Mouse (Mus musculus) heart, adult 2 months (tissue): Measurements from ENCODE around the gene Clcc1. TPM values are rescaled to one million over a fixed set of nuclear protein-coding genes. Genes with fewer than 3 reads are reported as not detected.
A peak's percentile ranks its signal among the peaks of the same experiment; 100 is the strongest.
"Not testable (repeated sequence)": the region's sequence is repeated elsewhere in the genome, so short reads cannot be mapped to it uniquely, and the experiment has no call there.

Source experiments
- DNase-seq, 2 experiments: peaks; one replicate each; pipeline ENCODE4 v3.0.0; 2021
- H3K27ac ChIP-seq: fragments of 200-600 bp; 2 replicates; pipeline ENCODE4 v1.8.1; 2022
- H3K27me3 ChIP-seq: fragments of 200-500 bp; 2 replicates; pipeline ENCODE4 v1.6.1; 2012; ENCODE audit warnings: mild to moderate bottlenecking, low read length, inconsistent platforms, mixed read lengths; ENCODE audit not compliant: control insufficient read depth, insufficient read depth
- H3K36me3 ChIP-seq: fragments of 200-500 bp; 2 replicates; pipeline ENCODE4 v1.6.1; 2012; ENCODE audit warnings: low read length, inconsistent platforms; ENCODE audit not compliant: control insufficient read depth, insufficient read depth
- H3K4me1 ChIP-seq: fragments of 200-500 bp; 2 replicates; pipeline ENCODE4 v1.6.1; 2011; ENCODE audit warnings: low read length; ENCODE audit not compliant: control insufficient read depth, insufficient read depth
- H3K4me3 ChIP-seq: fragments of 200-600 bp; 2 replicates; pipeline ENCODE4 v1.8.1; 2022
- H3K79me2 ChIP-seq: fragments of 200-500 bp; replicated peaks from 2 replicates; pipeline ENCODE4 v1.6.1; 2012; ENCODE audit warnings: mild to moderate bottlenecking, inconsistent platforms, low read length, moderate library complexity, mixed read lengths; ENCODE audit not compliant: control insufficient read depth, insufficient read depth
- H3K9ac ChIP-seq: fragments of 200-500 bp; 2 replicates; pipeline ENCODE4 v1.6.1; 2012; ENCODE audit warnings: low read depth, mild to moderate bottlenecking, control low read depth, inconsistent platforms, low read length, mixed read lengths
- CTCF ChIP-seq: fragments of 200-600 bp; IDR thresholded peaks from 2 replicates; pipeline ENCODE4 v1.8.1; 2022; ENCODE audit warnings: antibody characterized with exemption, mild to moderate bottlenecking, moderate library complexity
- EP300 ChIP-seq: fragments of 200-500 bp; IDR thresholded peaks from 2 replicates; pipeline ENCODE4 v1.6.1; 2011; ENCODE audit warnings: low read depth, low read length, control low read depth; ENCODE audit not compliant: insufficient read depth
- POLR2A ChIP-seq: fragments of 200-500 bp; IDR thresholded peaks from 2 replicates; pipeline ENCODE4 v1.6.1; 2011; ENCODE audit warnings: mild to moderate bottlenecking, low read depth, low read length, control low read depth; ENCODE audit not compliant: insufficient read depth
- WGBS: fragments of 180-500 bp; shearing (Covaris S2); methylation state at CpG from one replicate; pipeline ENCODE4 v1.1.7; 2018; 5-methylcytosine and 5-hydroxymethylcytosine counted together
- intact Hi-C: fragments of 180-260 bp; cut with DNase I; formaldehyde crosslinking; loops from one replicate; pipeline ENCODE4 v1.15.1; 2025
- polyA plus RNA-seq: library from polyadenylated mRNA; depleted of rRNA; stranded (reverse); fragments of >200 nt; gene quantifications from 2 replicates; pipeline ENCODE4 v1.2.3, GENCODE M21; 2012
- total RNA-seq, 2 experiments: library from RNA; stranded (reverse); gene quantifications; 2 replicates each; pipeline ENCODE4 v1.2.3; 2021

Gene Clcc1
- total and polyA plus RNA-seq, 3 experiments = 34.0 to 52.0 (median 42.7) TPM

DNA sequence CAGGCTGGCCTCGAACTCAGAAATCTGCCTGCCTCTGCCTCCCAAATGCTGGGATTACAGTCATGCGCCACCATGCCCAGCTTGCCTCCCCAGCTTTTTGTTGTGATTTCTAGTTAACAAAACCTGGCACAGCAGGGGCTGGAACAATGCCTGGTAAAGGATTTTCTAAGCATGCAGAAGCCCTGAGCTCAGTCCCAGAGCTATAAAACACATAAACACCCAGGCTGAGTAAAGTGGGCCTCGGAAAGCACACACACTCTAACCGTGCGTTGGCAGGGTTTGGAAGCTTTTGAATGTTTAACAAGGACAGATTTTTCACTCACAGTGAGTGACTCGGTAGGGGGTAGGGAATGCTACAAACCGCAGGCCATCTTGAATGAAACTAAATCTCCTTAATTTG is 7.7 kb upstream of the Clcc1 start:
- H3K27ac ChIP-seq = no peak overlapping the region
- H3K27me3 ChIP-seq = no peaks in the 10 kb centered on the region
- TF ChIP-seq POLR2A (no peak), EP300 (no peak), CTCF (no peak)
- 77% methylated on average over 7 of the region's 7 CpGs for WGBS
- H3K36me3 ChIP-seq = no peaks in the 10 kb centered on the region
- intact Hi-C loops = no loop called here
- no peaks in the 10 kb centered on the region for H3K79me2 ChIP-seq
- H3K4me3 ChIP-seq = no peak overlapping the region
- no peak for DNase-seq
- no peaks in the 10 kb centered on the region for H3K4me1 ChIP-seq
- H3K9ac ChIP-seq = no peak overlapping the region

DNA sequence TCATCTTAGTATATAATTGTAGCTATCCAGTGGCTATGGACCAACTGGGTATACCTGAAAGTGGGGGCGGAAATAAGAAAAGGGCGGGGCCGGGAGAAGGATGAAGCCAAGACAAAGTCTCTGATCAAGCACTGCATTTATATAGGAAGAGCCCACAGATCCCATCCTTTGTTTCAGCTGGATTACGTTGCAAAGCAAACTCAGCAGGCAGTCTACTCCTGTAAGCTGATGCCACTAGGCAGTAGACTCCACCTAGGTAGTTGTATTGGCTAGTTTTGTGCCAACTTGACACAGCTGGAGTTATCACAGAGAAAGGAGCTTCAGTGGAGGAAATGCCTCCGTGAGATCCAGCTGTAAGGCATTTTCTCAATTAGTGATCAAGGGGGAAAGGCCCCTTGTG is 6.0 kb upstream of the Clcc1 start:
- WGBS = 51% methylated on average over 5 of the region's 5 CpGs
- intact Hi-C loops = not testable (repeated sequence)

DNA sequence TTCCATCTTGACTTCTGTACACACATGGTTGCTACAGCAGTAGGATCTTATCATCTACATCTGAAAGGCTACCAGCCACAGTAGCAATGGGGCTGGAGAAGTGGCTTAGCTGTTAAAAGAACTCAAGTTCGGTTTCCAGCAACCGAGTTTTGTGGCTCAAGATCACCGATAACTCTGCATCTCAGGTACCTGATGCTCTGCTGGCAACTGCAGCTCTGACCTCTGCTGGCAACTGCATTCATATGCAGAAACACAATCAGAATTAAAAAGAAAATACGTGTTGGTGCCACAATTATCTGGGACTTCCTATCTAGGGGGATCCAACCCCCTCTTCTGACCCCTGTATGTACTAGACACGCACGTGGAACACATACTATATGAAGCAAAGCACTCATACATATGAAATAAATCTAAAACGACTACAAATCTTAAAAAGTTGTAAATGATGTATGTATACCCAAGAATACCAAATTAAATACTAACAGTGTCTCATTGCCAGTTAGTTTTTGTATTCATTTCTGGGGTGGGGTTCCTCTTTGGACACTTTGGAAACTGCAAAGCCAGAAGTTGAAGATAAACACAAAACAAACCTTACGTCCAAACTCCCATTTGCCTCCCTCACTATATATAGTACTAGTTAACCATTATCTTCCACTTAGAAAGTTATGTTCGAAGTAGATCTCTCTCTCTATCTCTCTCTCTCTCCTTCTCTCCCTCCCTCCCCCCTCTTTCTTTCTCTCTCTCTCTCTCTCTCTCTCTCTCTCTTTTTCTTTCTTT is 659 bp upstream of the Clcc1 start:
- H3K27ac ChIP-seq = peak overlapping the region; percentile 67

More for the DNA sequence above, 6.0 kb upstream of the Clcc1 start:
- H3K9ac ChIP-seq, H3K27ac ChIP-seq, DNase-seq, H3K36me3 ChIP-seq, H3K4me3 ChIP-seq, H3K79me2 ChIP-seq, H3K27me3 ChIP-seq, H3K4me1 ChIP-seq: not testable (repeated sequence)

DNA sequence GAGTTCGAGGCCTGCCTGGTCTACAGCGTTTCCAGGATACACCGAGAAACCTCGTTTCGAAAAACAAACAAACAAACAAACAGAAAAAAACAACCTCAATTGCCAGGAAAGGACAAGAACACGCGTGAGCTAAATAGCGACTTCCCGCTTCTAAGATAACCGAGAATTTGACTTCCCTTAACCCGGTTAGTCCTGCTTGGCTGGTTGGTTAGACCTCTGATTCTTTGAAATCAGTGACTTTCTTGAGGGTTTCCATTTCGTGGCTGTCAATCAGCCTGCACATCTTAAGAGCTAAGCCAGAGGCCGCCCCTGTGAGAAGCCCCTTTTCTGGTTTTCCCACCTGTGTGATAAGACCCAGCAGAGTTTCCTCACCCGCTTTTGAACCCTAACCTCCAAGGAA is 853 bp downstream of the Clcc1 start:
- DNase-seq = no peak
- Histone ChIP-seq H3K36me3 (no peaks in the 10 kb centered on the region), H3K4me1 (peaks cover 2% of the 10 kb centered on the region; the same call in 1 of the 2 replicates), H3K4me3 (peak overlapping the region; percentile 98), H3K79me2 (peaks cover 1% of the 10 kb centered on the region; the same call in 1 of the 2 replicates), H3K27me3 (no peaks in the 10 kb centered on the region), H3K9ac (peak overlapping the region; percentile 4; the same call in 1 of the 2 replicates), H3K27ac (no peak overlapping the region; the same call in 1 of the 2 replicates)
- intact Hi-C loops = loop anchor here (5.0 to 10.0 kb wide), 3 partner anchors 62 to 240 kb away; partner anchors contain the start of genes Celsr2, Sars and Wdr47
- TF ChIP-seq EP300 (no peak), CTCF (no peak), POLR2A (no peak)
- 11% methylated on average over 14 of the region's 14 CpGs for WGBS

More for the DNA sequence above, 659 bp upstream of the Clcc1 start:
- no peaks in the 10 kb centered on the region for H3K36me3 ChIP-seq
- DNase-seq = no peak
- no peaks in the 10 kb centered on the region for H3K27me3 ChIP-seq
- no peak overlapping the region for H3K9ac ChIP-seq
- H3K4me1 ChIP-seq = peaks cover 2% of the 10 kb centered on the region; the same call in 1 of the 2 replicates
- intact Hi-C loops = loop anchor here (2.0 to 10.0 kb wide), 4 partner anchors 61 to 238 kb away; partner anchors contain the start of genes Celsr2, Sars, Taf13 and Wdr47
- no peak for TF ChIP-seq EP300
- TF ChIP-seq CTCF = peak; percentile 40
- peaks cover 1% of the 10 kb centered on the region; the same call in 1 of the 2 replicates for H3K79me2 ChIP-seq
- H3K4me3 ChIP-seq = peak overlapping the region; percentile 24; the same call in 1 of the 2 replicates
- 15% methylated on average over 9 of the region's 9 CpGs for WGBS

DNA sequence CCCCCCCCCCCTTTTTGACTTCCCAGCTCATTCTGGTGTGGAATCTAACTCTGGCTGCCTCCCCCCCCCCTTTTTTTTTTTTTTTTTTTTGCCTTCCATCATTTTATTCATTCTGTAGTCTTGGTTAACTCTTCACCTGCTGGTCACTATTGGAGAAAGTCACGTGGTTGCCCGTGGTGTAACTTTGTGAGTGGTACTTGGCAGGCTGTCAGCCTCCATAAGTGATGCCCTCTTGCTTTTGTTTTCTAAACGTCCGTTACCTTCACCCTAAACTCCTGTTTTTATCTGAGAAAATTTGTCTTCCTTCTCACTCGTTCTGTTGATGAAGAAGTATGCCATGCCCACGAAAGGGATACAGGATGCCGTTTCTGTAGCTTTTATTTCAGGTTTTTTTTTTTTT is 1.8 kb downstream of the Clcc1 start:
- H3K9ac ChIP-seq = no peak overlapping the region
- no peak overlapping the region for H3K4me3 ChIP-seq
- TF ChIP-seq EP300 = no peak
- no peak for TF ChIP-seq CTCF
- no peak for TF ChIP-seq POLR2A
- no peak overlapping the region for H3K27ac ChIP-seq
- no peaks in the 10 kb centered on the region for H3K27me3 ChIP-seq
- no peaks in the 10 kb centered on the region for H3K36me3 ChIP-seq
- peaks cover 2% of the 10 kb centered on the region; the same call in 1 of the 2 replicates for H3K4me1 ChIP-seq
- H3K79me2 ChIP-seq = peaks cover 1% of the 10 kb centered on the region; the same call in 1 of the 2 replicates
- intact Hi-C loops = loop anchor here (10.0 kb wide), 2 partner anchors 211 to 241 kb away; partner anchors contain the start of genes Celsr2 and Sars
- WGBS = 87% methylated on average over 7 of the region's 7 CpGs
- DNase-seq = no peak

DNA sequence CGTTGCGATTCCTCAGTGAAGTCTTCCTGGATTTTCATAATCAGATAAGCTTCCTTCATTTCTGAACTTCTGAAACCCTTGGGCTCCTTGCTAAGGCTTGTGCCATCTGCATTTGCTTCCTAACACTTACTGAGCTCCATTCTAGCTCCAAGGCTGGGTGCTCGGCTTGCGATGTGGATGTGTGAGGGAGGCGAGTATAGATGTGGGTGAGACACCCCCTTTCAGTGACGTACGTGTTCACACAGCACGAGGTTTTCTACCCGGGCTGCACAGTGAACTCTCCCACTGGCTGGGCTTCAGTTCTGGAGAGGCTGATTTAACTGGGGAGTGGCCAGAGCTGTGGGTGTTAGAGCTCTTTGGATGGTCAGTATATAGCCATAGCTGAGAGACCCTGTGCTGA is 4.9 kb downstream of the Clcc1 start:
- 93% methylated on average over 9 of the region's 9 CpGs for WGBS
- no peak overlapping the region for H3K9ac ChIP-seq

More for the DNA sequence above, 4.9 kb downstream of the Clcc1 start:
- no peak overlapping the region for H3K4me3 ChIP-seq
- peaks cover 2% of the 10 kb centered on the region; the same call in 1 of the 2 replicates for H3K4me1 ChIP-seq
- TF ChIP-seq EP300 = no peak
- TF ChIP-seq CTCF = no peak
- TF ChIP-seq POLR2A = no peak
- intact Hi-C loops = loop anchor here (10.0 kb wide), 2 partner anchors 214 to 244 kb away; partner anchors contain the start of genes Celsr2 and Sars
- H3K27ac ChIP-seq = no peak overlapping the region
- H3K27me3 ChIP-seq = no peaks in the 10 kb centered on the region
- DNase-seq = no peak
- H3K79me2 ChIP-seq = peaks cover 1% of the 10 kb centered on the region; the same call in 1 of the 2 replicates
- H3K36me3 ChIP-seq = no peaks in the 10 kb centered on the region; the same call in 1 of the 2 replicates
